Mouse (Mus musculus): ENCODE measurements around the gene Pla2g4e.

Gene Pla2g4e

DNA sequence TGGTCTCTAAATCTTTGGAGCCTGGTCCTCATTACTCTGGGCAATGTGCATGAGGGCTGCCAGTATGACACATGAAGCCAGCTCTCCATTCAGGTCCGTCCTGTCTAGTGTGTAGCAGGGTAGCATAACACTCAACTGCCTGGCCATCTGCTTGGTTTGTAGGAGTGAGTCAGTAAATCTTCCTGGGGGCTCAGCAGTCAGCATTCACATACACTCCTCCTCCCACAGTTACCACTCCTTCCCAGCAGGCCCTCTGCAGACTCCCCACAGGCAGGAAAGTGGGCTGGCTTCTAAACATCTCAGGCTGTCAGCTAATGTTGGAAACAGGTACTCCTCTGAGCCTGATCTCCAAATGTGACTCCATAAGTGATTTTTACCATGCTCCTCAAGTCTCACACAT is 121.0 kb downstream of the Pla2g4e start:
- DNase-seq (ENCODE audit: low spot score in 2 of 2), result peak; percentile 36 to 39

DNA sequence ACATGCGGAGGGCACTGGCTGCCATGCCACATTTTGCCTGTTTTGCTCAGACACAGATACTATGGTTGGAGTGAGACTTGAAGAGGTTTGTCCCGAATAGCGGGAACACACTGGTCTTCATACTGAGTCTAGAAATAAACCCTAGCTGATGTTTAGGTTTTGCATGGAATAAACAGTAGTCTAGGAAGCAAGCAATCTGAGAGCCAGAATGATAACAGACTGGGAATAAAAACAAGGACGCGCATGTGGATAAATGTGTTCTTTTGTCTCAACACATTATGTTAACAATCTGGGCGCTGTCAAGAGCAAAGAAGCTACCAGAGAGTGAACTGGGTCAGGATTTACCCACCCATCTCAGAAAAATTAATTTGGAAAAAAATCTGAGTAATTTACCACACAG is 122.2 kb downstream of the Pla2g4e start:
- no peak for DNase-seq (ENCODE audit: low spot score in 2 of 2)

DNA sequence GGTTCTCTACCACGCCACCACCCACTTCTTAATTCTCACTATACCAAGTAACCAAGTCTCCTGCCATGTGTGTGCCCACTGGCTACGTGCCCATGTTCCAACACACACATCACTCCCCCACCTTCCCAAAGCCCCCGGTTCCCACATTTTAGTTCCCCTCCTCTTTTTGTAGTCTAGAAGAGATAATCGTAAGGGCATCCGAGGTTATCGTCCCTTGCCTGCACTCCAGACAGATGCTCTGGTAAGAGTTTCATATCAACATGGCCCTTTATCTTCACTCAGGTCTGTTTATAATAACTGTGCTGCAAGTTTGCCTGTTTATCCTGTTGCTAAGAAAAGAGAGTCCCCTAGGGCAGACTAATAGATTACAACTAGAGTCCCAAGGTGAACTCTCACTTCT is 127.8 kb downstream of the Pla2g4e start:
- no peak for DNase-seq (ENCODE audit: low spot score in 2 of 2)

All from right cerebral cortex, adult 2 months (tissue).